Mouse (Mus musculus) limb, embryonic 10.5 days (tissue): ENCODE measurements around the gene 5330417C22Rik. TPM values are rescaled to one million over a fixed set of nuclear protein-coding genes. Genes with fewer than 3 reads are reported as not detected.

Source experiments
- DNase-seq: peaks from one replicate; pipeline ENCODE4 v3.0.0-alpha.2; 2017; ENCODE audit warnings: low spot score
- H3K27ac ChIP-seq: fragments of 300-500 bp; sonication (generic); 2 replicates; pipeline ENCODE4 v1.5.1; 2016; ENCODE audit warnings: mild to moderate bottlenecking
- H3K27me3 ChIP-seq: fragments of 300-500 bp; sonication (generic); 2 replicates; pipeline ENCODE4 v1.6.1; 2016; ENCODE audit warnings: low read depth, mild to moderate bottlenecking; ENCODE audit not compliant: poor library complexity, severe bottlenecking
- H3K36me3 ChIP-seq: fragments of 300-500 bp; sonication (generic); 2 replicates; pipeline ENCODE4 v1.6.1; 2016; ENCODE audit warnings: mild to moderate bottlenecking, moderate library complexity
- H3K4me1 ChIP-seq: fragments of 300-500 bp; sonication (generic); 2 replicates; pipeline ENCODE4 v1.6.1; 2016
- H3K4me3 ChIP-seq: fragments of 300-500 bp; sonication (generic); 2 replicates; pipeline ENCODE4 v1.5.1; 2016; ENCODE audit warnings: mild to moderate bottlenecking, moderate library complexity
- H3K9me3 ChIP-seq: fragments of 300-500 bp; sonication (generic); replicated peaks from 2 replicates; pipeline ENCODE4 v1.6.1; 2016; ENCODE audit warnings: mild to moderate bottlenecking
- WGBS: fragments of 180-500 bp; shearing (Covaris S2); methylation state at CpG from one replicate; pipeline ENCODE4 v1.1.7; 2016; 5-methylcytosine and 5-hydroxymethylcytosine counted together
- polyA plus RNA-seq: library from polyadenylated mRNA; unstranded; fragments of >200 nt; fragmentation: Nextera tagmentation; extraction: Ambion mirVana; gene quantifications from 2 replicates; pipeline ENCODE4 v1.2.1, GENCODE M21; 2016

Gene 5330417C22Rik
- polyA plus RNA-seq, 1 experiment from 2014 or later: 0.40 TPM

DNA sequence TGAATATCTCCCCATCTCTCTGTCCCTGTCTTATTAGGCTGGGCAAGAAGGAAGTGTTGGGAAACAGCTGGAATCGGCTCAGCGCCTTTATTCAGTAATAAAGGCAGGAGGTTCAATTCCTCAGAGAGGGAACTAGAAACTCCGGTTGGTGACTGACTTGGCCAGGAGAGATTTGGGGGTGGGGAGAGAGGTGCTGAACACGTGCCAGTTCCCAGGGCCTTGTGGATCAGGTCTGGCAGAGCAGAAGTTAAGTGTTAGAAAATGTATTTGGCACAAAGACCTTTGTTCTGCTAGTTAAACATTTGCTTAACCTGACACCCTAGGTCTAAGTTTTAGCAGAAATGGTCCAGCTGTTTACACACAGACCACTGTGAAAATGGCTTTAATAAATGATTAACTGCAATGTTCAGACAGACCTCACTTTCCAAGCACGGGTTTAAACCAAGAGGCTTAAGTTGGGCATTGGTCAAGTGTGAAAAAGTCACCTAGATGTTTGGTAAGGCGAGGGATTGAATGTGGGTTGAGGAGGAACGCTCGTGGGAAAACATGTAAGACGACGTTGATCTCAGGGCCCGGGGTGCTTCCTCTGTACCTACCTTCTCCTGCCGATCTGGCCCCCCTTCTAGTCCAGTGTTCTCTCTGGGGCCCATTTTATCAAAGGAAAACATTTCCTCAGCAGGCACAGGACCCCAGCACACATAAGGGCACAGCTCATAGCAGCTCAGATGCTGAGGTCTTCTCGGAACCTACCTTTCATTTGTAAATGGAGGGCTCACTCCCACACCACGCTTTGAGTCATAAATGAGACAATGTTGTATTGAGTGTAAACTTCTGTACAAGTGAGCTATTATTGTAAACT is 59.3 kb downstream of the 5330417C22Rik start:
- Histone ChIP-seq H3K9me3 (no peaks in the 10 kb centered on the region), H3K4me3 (no peak overlapping the region), H3K27me3 (no peaks in the 10 kb centered on the region), H3K36me3 (no peaks in the 10 kb centered on the region), H3K27ac (no peak overlapping the region), H3K4me1 (peaks cover 5% of the 10 kb centered on the region)
- WGBS: 73% methylated on average over 14 of the region's 14 CpGs
- no peak for DNase-seq

- Histone ChIP-seq H3K4me1 (peaks cover 5% of the 10 kb centered on the region), H3K27me3 (no peaks in the 10 kb centered on the region), H3K36me3 (no peaks in the 10 kb centered on the region), H3K27ac (no peak overlapping the region), H3K4me3 (no peak overlapping the region), H3K9me3 (no peaks in the 10 kb centered on the region)
- 81% methylated on average over 5 of the region's 5 CpGs for WGBS
- no peak for DNase-seq
Observed at GRCm38 (mm10) chr3:108475496-108475895, 60.8 kb downstream of the 5330417C22Rik start.

DNA sequence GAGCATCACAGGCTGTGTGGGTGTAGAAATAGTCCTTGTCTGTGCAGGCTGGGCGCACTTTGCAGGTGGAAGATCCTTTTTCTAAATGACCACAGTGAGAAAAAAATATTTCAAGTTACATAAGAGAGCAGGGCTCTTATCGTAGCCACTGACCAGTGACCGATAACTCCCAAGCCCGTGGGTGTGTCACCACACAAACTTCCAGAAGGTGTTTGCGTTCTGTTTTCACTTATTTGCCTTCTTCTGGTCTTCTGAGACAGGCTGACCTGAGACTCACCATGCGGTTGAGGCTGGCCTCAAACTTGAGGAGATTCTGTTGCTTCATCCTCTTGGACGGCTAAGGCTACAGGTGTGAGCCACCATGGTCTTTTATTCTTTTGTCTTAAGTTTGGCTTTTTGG is 61.4 kb downstream of the 5330417C22Rik start:
- Histone ChIP-seq H3K27me3 (no peaks in the 10 kb centered on the region), H3K36me3 (no peaks in the 10 kb centered on the region), H3K4me1 (peaks cover 5% of the 10 kb centered on the region), H3K27ac (no peak overlapping the region), H3K4me3 (no peak overlapping the region), H3K9me3 (no peaks in the 10 kb centered on the region)
- WGBS: 95% methylated on average over 7 of the region's 7 CpGs
- DNase-seq: no peak

DNA sequence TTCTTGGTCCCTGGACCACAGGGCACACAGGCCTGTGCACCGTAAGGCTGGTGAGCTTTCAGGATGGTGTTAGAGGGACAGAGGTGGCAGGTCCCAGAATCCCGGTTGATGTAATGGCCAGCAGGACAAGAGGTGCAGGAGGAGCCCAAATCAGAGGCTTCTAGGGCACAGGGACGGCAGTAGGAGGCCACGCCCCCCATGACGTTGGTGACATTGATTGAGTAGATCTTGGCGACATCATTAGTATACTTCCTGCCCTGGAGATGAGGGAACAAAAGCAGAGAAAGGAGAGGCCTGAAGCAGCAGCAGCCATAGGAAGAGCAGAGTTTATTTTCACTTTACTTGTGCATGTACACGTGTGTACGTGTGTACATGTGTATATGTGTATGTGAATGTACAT is 68.6 kb downstream of the 5330417C22Rik start:
- 54% methylated on average over 8 of the region's 8 CpGs for WGBS
- DNase-seq: peak; percentile 36
- Histone ChIP-seq H3K36me3 (no peaks in the 10 kb centered on the region), H3K27ac (no peak overlapping the region), H3K27me3 (no peaks in the 10 kb centered on the region), H3K4me3 (no peak overlapping the region), H3K4me1 (peaks cover 8% of the 10 kb centered on the region; the same call in 1 of the 2 replicates), H3K9me3 (no peaks in the 10 kb centered on the region)

GRCm38 (mm10) chr3:108466425-108466824 is 69.9 kb downstream of the 5330417C22Rik start:
- Histone ChIP-seq H3K27me3 (no peaks in the 10 kb centered on the region), H3K36me3 (no peaks in the 10 kb centered on the region), H3K27ac (no peak overlapping the region), H3K9me3 (no peaks in the 10 kb centered on the region), H3K4me3 (no peak overlapping the region), H3K4me1 (peaks cover 8% of the 10 kb centered on the region; the same call in 1 of the 2 replicates)
- DNase-seq: no peak
- 89% methylated on average over 6 of the region's 6 CpGs for WGBS

- H3K4me1 ChIP-seq: no peaks in the 10 kb centered on the region; the same call in 1 of the 2 replicates
- no peak overlapping the region for H3K27ac ChIP-seq
- 44% methylated on average over 10 of the region's 10 CpGs for WGBS
Observed at GRCm38 (mm10) chr3:108458866-108459265, 77.5 kb downstream of the 5330417C22Rik start.

GRCm38 (mm10) chr3:108458380-108458779 is 78.0 kb downstream of the 5330417C22Rik start:
- H3K27ac ChIP-seq: no peak overlapping the region
- no peaks in the 10 kb centered on the region; the same call in 1 of the 2 replicates for H3K4me1 ChIP-seq
- DNase-seq: no peak
- WGBS: 70% methylated on average over 14 of the region's 14 CpGs
- H3K36me3 ChIP-seq: no peaks in the 10 kb centered on the region
- no peaks in the 10 kb centered on the region for H3K27me3 ChIP-seq
- H3K9me3 ChIP-seq: no peaks in the 10 kb centered on the region
- H3K4me3 ChIP-seq: no peak overlapping the region

More at GRCm38 (mm10) chr3:108458866-108459265, 77.5 kb downstream of the 5330417C22Rik start:
- Histone ChIP-seq H3K4me3 (no peak overlapping the region), H3K36me3 (no peaks in the 10 kb centered on the region), H3K27me3 (no peaks in the 10 kb centered on the region), H3K9me3 (no peaks in the 10 kb centered on the region)
- DNase-seq: no peak

GRCm38 (mm10) chr3:108454172-108454571 is 82.2 kb downstream of the 5330417C22Rik start:
- no peak overlapping the region for H3K4me3 ChIP-seq
- no peaks in the 10 kb centered on the region for H3K27me3 ChIP-seq
- no peaks in the 10 kb centered on the region for H3K36me3 ChIP-seq
- H3K27ac ChIP-seq: no peak overlapping the region
- no peak for DNase-seq
- H3K9me3 ChIP-seq: no peaks in the 10 kb centered on the region
- no peaks in the 10 kb centered on the region; the same call in 1 of the 2 replicates for H3K4me1 ChIP-seq
- 87% methylated on average over 1 of the region's 1 CpGs for WGBS

- no peak for DNase-seq
- H3K4me3 ChIP-seq: no peak overlapping the region
- 86% methylated on average over 2 of the region's 2 CpGs for WGBS
- H3K9me3 ChIP-seq: no peaks in the 10 kb centered on the region
- no peaks in the 10 kb centered on the region for H3K36me3 ChIP-seq
- no peak overlapping the region for H3K27ac ChIP-seq
- H3K4me1 ChIP-seq: no peaks in the 10 kb centered on the region
- H3K27me3 ChIP-seq: no peaks in the 10 kb centered on the region
Observed at GRCm38 (mm10) chr3:108451969-108452368, 84.4 kb downstream of the 5330417C22Rik start.

GRCm38 (mm10) chr3:108445366-108445705 is 91.0 kb downstream of the 5330417C22Rik start:
- Histone ChIP-seq H3K4me3 (peak overlapping the region; percentile 81), H3K27ac (peak overlapping the region; percentile 86), H3K36me3 (peaks cover 21% of the 10 kb centered on the region), H3K27me3 (no peaks in the 10 kb centered on the region), H3K4me1 (peaks cover 19% of the 10 kb centered on the region), H3K9me3 (no peaks in the 10 kb centered on the region)
- 15% methylated on average over 6 of the region's 6 CpGs for WGBS
- no peak for DNase-seq

DNA sequence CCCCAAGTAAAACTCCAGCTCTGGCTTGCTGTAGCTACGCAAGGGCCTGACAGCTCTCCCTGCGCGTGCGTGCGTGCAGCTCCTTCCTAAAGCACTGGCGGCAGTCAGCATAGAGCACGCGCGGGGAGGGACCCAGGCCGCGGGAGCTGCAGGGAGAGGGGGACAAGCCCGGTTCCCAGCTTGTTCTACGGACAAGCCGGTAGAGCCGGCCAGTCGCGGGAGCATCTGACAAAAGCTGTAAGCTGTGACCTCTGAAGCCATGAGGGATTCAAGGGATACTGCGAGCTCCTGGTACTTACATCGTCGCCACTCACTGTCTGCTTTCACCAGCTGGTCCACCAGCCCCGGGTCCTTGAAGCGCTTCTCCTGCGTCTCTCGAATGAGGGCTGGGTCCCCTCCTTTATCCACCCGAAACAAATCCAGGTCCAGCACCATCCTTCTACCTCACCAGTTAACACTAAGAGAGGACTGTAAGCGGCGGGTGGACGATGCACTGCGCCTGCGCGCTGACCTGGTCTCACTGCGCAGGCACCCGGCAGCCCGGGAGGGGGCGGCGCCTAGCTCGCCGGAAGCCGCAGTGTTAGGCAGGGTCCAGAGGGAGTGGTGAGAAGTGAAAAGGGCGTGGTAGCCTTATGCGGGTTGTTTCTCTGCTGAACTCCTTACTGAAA is 91.5 kb downstream of the 5330417C22Rik start, which contains the start of gene Sars:
Sars (minus strand) TSS at position 512 of the 668 bp plus-strand sequence.
- H3K36me3 ChIP-seq: peaks cover 24% of the 10 kb centered on the region
- peak within 1 kb of the TSS; percentile 86 for H3K27ac ChIP-seq
- peak; percentile 94 for DNase-seq
- H3K4me3 ChIP-seq: peak within 1 kb of the TSS; percentile 81
- WGBS: under 1% methylated on average over 41 of the region's 41 CpGs
- H3K27me3 ChIP-seq: no peaks in the 10 kb centered on the region
- H3K9me3 ChIP-seq: no peaks in the 10 kb centered on the region
- H3K4me1 ChIP-seq: peaks cover 19% of the 10 kb centered on the region

- H3K9me3 ChIP-seq: no peaks in the 10 kb centered on the region
- no peak for DNase-seq
- 25% methylated on average over 8 of the region's 8 CpGs for WGBS
- H3K27me3 ChIP-seq: no peaks in the 10 kb centered on the region
- peaks cover 19% of the 10 kb centered on the region for H3K4me1 ChIP-seq
- peaks cover 27% of the 10 kb centered on the region for H3K36me3 ChIP-seq
- H3K4me3 ChIP-seq: peak overlapping the region; percentile 81
- H3K27ac ChIP-seq: peak overlapping the region; percentile 86
Observed at GRCm38 (mm10) chr3:108444029-108444428, 92.3 kb downstream of the 5330417C22Rik start.

DNA sequence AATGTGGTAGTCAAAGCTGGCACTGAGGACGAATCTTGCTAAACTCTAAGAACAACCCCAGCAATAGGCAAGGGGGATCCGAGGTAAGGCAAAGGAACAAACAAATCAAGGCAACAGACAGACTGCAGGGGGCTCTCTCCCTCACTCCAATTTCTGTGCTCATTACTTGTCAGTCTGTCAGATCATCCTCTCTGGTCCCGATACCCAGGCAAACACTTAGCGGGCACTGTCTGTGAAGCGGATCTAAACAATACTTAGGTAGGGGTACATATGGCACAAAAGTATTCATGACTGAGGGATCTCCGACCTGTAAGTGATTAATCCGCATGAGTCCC is 100.0 kb downstream of the 5330417C22Rik start:
- Histone ChIP-seq H3K4me1 (no peaks in the 10 kb centered on the region), H3K36me3 (peaks cover 79% of the 10 kb centered on the region), H3K9me3 (no peaks in the 10 kb centered on the region), H3K27ac (no peak overlapping the region), H3K27me3 (no peaks in the 10 kb centered on the region), H3K4me3 (no peak overlapping the region)
- DNase-seq: no peak
- WGBS: 86% methylated on average over 7 of the region's 7 CpGs
